Mouse (Mus musculus) mesoderm, embryonic 11.5 days (tissue): ENCODE data around the gene Gm21103.
"Not testable (repeated sequence)": the region's sequence is repeated elsewhere in the genome, so short reads cannot be mapped to it uniquely, and the experiment has no call there.

ENCODE experiments used
- DNase-seq: peaks from one replicate; pipeline ENCODE4 v3.0.0-alpha.2; 2012; ENCODE audit warnings: low read depth, low spot score

Gene Gm21103

GRCm38 (mm10) chr14:6304743-6305142 lies at the start of gene Gm21103:
Gm21103 (minus strand) TSS chr14:6304843.
- DNase-seq = not testable (repeated sequence)

DNA sequence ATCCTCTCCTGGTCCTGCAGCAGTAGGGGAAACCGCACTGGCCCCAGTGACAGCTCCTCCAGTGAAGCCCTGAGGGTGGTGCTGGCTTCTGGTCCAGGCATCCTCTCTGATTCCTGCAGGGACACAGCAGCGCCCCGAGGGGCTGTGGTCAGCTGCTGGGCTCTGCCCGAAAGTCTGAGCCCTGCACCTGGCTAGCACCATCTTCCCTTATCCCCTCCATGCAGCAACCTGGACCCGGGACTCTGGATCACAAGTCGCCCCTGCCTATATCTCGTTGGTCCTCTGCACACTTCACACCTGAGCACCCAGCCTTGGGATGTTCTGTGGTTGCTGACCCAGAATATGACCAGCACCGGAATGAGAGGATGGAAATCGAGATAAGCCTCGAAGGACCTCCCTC lies 38.9 kb upstream of the Gm21103 start, which contains the start of gene Gm3618:
Gene Gm3618 (minus strand): TSS at position 101 of the 400 bp plus-strand sequence.
- not testable (repeated sequence) for DNase-seq

- peak; percentile 52 for DNase-seq
These were observed 17.5 kb downstream of the Gm21103 start, which contains the start of gene Gm3411 for GRCm38 (mm10) chr14:6286931-6287715. Gm3411 (minus strand) TSS chr14:6287250.
